Mouse (Mus musculus): ENCODE measurements at regions not wholly inside any gene's neighbourhood (a gene's known extent, or its start where the extent isn't known, plus 50 kb on each side); places are given as distances from the start of the nearest gene placed in this dataset.

DNA sequence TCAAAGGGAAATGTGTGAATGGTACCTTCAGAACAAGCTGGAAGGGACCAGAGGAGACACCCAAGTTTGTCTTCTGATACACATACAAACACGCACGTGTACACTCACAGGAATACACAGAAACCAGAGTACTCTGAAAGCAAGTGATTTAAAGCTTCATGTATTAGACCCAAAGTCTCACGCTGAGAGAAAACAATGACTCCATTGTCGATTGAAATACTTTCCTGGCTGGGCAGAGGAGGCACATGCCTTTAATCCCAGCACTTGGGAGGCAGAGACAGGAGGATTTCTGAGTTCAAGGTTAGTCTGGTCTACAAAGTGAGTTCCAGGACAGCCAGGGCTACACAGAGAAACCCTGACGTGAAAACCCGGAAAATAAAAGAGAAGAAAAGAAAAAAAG lies 203.5 kb upstream of the Gadl1 start:
- Histone ChIP-seq H3K4me2 (no peak overlapping the region), H3K9me3 (ENCODE audit: control insufficient read depth, low read length) (no peaks in the 10 kb centered on the region), H3K27ac (ENCODE audit: low read depth, low read length) (no peak overlapping the region), H3K4me3 (ENCODE audit: low read depth, low read length) (no peak overlapping the region), H3K4me1 (ENCODE audit: control insufficient read depth, insufficient read depth, low read length) (peaks cover 4% of the 10 kb centered on the region; the same call in 1 of the 2 replicates), H3K9ac (ENCODE audit: low read length) (no peak overlapping the region), H3K36me3 (ENCODE audit: control insufficient read depth, insufficient read depth, low read length) (no peaks in the 10 kb centered on the region), H3K27me3 (ENCODE audit: control insufficient read depth, insufficient read depth, low read length) (no peaks in the 10 kb centered on the region)
- DNase-seq (ENCODE audit: low spot score, missing footprints) (no peak), ATAC-seq (ENCODE audit: low FRiP score) (no peak)
- 81% methylated on average over 6 of the region's 6 CpGs for WGBS

DNA sequence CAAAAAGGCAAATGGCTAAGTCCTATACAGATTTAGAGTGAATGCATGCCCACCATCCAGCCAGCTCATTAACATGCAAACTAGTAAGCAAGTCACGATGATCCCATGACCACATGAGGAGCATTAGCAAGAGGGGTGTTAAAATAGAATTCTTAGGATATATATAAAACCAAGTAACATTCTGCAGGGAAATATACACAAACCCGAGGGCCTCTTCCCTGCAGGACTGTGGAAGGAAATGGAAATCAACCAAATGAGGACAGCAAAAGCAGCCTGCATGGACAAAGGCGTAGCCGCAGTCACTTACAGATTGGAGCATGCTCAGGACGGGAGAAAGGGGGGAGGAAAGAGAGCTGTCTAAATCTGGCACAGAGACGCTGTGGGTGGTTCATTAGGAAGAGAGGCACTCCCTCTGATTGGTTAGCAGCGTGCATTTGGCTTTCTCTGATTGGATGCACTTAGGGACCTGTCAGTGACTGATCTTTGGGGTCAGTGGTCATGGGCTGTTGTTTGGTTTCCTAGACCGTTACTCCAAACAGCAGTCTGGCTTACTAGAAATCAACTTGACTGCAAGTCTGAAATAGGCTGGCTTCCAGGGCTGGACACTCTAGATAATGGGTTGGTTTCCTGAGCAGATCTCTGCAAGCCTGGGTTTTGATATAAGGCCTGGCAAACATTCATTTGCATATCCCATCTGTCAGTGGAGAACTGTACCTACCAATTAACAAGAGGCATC lies 200.9 kb upstream of the Gadl1 start:
- ATAC-seq (ENCODE audit: low FRiP score) (peak; percentile 88), DNase-seq (ENCODE audit: low spot score, missing footprints) (peak; percentile 88)
- H3K9ac ChIP-seq (ENCODE audit: low read length) = no peak overlapping the region
- H3K4me3 ChIP-seq (ENCODE audit: low read depth, low read length) = no peak overlapping the region
- H3K9me3 ChIP-seq (ENCODE audit: control insufficient read depth, low read length) = no peaks in the 10 kb centered on the region
- no peaks in the 10 kb centered on the region for H3K27me3 ChIP-seq (ENCODE audit: control insufficient read depth, insufficient read depth, low read length)
- peak overlapping the region; percentile 25; the same call in 1 of the 2 replicates for H3K27ac ChIP-seq (ENCODE audit: low read depth, low read length)
- peaks cover 4% of the 10 kb centered on the region; the same call in 1 of the 2 replicates for H3K4me1 ChIP-seq (ENCODE audit: control insufficient read depth, insufficient read depth, low read length)
- H3K36me3 ChIP-seq (ENCODE audit: control insufficient read depth, insufficient read depth, low read length) = no peaks in the 10 kb centered on the region
- H3K4me2 ChIP-seq = no peak overlapping the region
- WGBS = 37% methylated on average over 8 of the region's 8 CpGs

DNA sequence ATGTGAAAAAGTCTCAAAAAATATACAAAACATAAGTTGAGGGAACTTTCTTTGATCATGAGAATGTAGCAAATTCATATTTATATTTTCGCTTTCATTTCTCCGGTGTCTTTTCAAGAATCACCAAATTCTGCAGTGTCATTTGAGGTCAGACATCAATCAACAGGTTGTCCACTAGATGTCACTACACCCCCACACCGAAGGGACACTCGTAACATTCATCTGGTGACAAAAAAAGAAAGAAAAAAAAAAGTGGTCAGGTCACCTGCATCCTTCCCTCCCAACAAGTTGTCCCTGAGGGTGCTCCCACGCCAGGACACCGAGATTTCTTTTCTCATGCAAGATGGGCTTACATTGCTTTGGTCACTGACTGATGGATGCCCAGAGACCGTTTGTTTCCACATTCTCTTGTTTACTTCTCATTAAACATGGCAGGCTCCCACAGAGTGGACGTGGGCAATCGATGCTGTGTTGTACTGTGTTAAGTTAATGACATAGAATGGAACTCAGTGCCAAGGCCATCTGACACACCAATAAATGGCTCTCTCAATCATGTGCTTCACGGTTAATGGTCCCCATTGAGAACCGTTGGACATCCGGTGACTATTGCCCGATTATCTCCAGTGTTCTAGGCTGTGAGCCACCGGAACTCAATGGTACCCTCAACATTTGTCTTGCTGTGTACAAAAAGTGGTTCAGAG lies 199.1 kb upstream of the Gadl1 start:
- Histone ChIP-seq H3K27ac (ENCODE audit: low read depth, low read length) (no peak overlapping the region), H3K4me1 (ENCODE audit: control insufficient read depth, insufficient read depth, low read length) (peaks cover 4% of the 10 kb centered on the region; the same call in 1 of the 2 replicates), H3K4me2 (no peak overlapping the region), H3K27me3 (ENCODE audit: control insufficient read depth, insufficient read depth, low read length) (no peaks in the 10 kb centered on the region), H3K9me3 (ENCODE audit: control insufficient read depth, low read length) (no peaks in the 10 kb centered on the region), H3K9ac (ENCODE audit: low read length) (no peak overlapping the region), H3K4me3 (ENCODE audit: low read depth, low read length) (no peak overlapping the region), H3K36me3 (ENCODE audit: control insufficient read depth, insufficient read depth, low read length) (no peaks in the 10 kb centered on the region)
- peak; percentile 86 for DNase-seq (ENCODE audit: low spot score, missing footprints)
- WGBS = 84% methylated on average over 14 of the region's 14 CpGs
- no peak for ATAC-seq (ENCODE audit: low FRiP score)

DNA sequence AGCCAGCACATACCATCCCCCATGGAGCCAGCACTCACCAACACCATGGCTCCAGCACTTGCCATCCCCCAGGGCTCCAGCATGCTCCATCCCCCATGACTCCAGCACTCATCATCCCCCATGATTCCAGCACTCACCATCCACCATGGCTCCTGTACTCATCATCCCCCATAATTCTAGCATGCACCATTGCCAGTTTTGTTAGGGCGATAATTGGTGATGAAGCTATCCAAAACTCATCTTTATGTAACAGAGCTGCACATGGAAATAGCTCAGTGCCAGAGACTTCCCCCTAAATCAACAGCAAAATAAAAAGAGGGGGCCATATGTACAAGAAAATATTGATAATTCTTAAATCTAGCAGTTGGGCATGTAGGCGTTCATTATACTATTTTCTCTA lies 188.9 kb upstream of the Gadl1 start:
- no peaks in the 10 kb centered on the region for H3K4me1 ChIP-seq (ENCODE audit: control insufficient read depth, insufficient read depth, low read length)
- 93% methylated on average over 2 of the region's 2 CpGs for WGBS
- H3K4me3 ChIP-seq (ENCODE audit: low read depth, low read length) = no peak overlapping the region
- DNase-seq (ENCODE audit: low spot score, missing footprints) (no peak), ATAC-seq (ENCODE audit: low FRiP score) (no peak)
- no peak overlapping the region for H3K9ac ChIP-seq (ENCODE audit: low read length)
- H3K27ac ChIP-seq (ENCODE audit: low read depth, low read length) = no peak overlapping the region
- H3K27me3 ChIP-seq (ENCODE audit: control insufficient read depth, insufficient read depth, low read length) = no peaks in the 10 kb centered on the region
- no peak overlapping the region for H3K4me2 ChIP-seq
- peaks cover 3% of the 10 kb centered on the region; the same call in 1 of the 2 replicates for H3K9me3 ChIP-seq (ENCODE audit: control insufficient read depth, low read length)
- no peaks in the 10 kb centered on the region for H3K36me3 ChIP-seq (ENCODE audit: control insufficient read depth, insufficient read depth, low read length)

DNA sequence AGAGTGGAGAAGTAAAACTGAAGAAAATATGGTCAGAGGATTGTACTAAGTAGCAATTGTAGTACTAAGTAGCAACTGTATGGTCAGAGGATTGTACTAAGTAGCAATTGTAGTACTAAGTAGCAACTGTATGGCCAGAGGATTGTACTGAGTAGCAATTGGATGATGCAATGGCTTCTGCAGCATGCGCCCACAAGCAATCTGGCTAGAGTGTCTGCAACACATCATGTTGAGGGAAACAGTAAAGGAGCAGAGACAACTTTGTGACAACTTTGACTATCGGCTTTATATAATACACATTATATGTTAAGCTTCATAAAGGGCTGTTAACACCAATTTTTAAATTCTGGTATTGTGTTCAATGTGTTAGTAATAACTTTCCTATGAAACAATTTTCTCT lies 188.4 kb upstream of the Gadl1 start:
- no peak for DNase-seq (ENCODE audit: low spot score, missing footprints)
- Histone ChIP-seq H3K9ac (ENCODE audit: low read length) (no peak overlapping the region), H3K9me3 (ENCODE audit: control insufficient read depth, low read length) (peaks cover 4% of the 10 kb centered on the region; the same call in 1 of the 2 replicates), H3K4me3 (ENCODE audit: low read depth, low read length) (no peak overlapping the region), H3K36me3 (ENCODE audit: control insufficient read depth, insufficient read depth, low read length) (no peaks in the 10 kb centered on the region), H3K27me3 (ENCODE audit: control insufficient read depth, insufficient read depth, low read length) (no peaks in the 10 kb centered on the region), H3K27ac (ENCODE audit: low read depth, low read length) (no peak overlapping the region), H3K4me2 (no peak overlapping the region), H3K4me1 (ENCODE audit: control insufficient read depth, insufficient read depth, low read length) (no peaks in the 10 kb centered on the region)
- WGBS = 98% methylated on average over 2 of the region's 2 CpGs
- ATAC-seq (ENCODE audit: low FRiP score) = no peak

DNA sequence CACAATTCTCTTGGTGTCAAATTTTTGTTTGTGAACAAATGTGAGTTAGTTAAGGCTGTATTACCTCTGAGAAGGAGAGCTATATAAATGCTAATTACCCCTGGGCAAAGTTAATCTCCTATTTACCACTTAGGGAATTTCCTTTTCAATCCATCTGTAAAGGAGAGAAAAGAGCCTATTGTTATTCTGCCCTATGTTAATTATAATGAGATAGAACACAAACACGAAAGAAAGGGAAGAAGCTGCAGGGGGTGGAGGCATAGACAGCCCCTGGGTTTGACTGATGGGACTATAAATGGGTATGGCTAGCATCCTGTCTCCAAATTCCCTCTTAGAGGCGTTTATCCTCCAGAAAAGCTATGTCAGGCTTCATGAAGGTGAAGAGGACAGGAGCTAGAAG lies 185.2 kb upstream of the Gadl1 start:
- ATAC-seq (ENCODE audit: low FRiP score) (no peak), DNase-seq (ENCODE audit: low spot score, missing footprints) (no peak)
- H3K9me3 ChIP-seq (ENCODE audit: control insufficient read depth, low read length) = peaks cover 4% of the 10 kb centered on the region; the same call in 1 of the 2 replicates
- no peak overlapping the region for H3K27ac ChIP-seq (ENCODE audit: low read depth, low read length)
- no peaks in the 10 kb centered on the region for H3K36me3 ChIP-seq (ENCODE audit: control insufficient read depth, insufficient read depth, low read length)
- H3K27me3 ChIP-seq (ENCODE audit: control insufficient read depth, insufficient read depth, low read length) = no peaks in the 10 kb centered on the region
- WGBS = 6% methylated on average over 2 of the region's 2 CpGs
- H3K4me2 ChIP-seq = no peak overlapping the region
- no peak overlapping the region for H3K9ac ChIP-seq (ENCODE audit: low read length)
- no peak overlapping the region for H3K4me3 ChIP-seq (ENCODE audit: low read depth, low read length)
- H3K4me1 ChIP-seq (ENCODE audit: control insufficient read depth, insufficient read depth, low read length) = no peaks in the 10 kb centered on the region

DNA sequence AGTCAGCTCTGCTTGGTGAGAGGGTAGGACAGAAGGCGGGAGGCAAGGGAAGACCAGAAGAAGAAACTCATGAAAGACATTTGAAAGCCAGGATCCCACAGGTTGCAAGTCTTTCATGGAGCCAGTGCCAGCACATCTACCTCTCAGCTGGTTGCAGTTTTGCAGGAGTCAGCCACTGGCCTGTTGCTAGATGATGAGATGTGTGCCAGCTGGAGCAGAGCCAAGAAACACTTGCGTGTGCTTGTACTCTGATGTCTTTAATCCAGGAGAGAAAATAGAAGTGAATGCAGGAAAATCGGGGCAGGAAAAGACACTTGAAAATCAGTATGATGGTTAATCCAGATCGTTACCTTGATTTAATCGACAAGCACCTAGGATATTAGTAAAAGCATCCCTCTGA lies 181.9 kb upstream of the Gadl1 start:
- no peak for ATAC-seq (ENCODE audit: low FRiP score)
- WGBS = 90% methylated on average over 5 of the region's 5 CpGs
- DNase-seq (ENCODE audit: low spot score, missing footprints) = no peak
- H3K27ac ChIP-seq (ENCODE audit: low read depth, low read length) = no peak overlapping the region
- peaks cover 4% of the 10 kb centered on the region; the same call in 1 of the 2 replicates for H3K9me3 ChIP-seq (ENCODE audit: control insufficient read depth, low read length)
- H3K9ac ChIP-seq (ENCODE audit: low read length) = no peak overlapping the region
- no peak overlapping the region for H3K4me3 ChIP-seq (ENCODE audit: low read depth, low read length)
- no peaks in the 10 kb centered on the region for H3K4me1 ChIP-seq (ENCODE audit: control insufficient read depth, insufficient read depth, low read length)
- no peak overlapping the region for H3K4me2 ChIP-seq
- no peaks in the 10 kb centered on the region for H3K36me3 ChIP-seq (ENCODE audit: control insufficient read depth, insufficient read depth, low read length)
- no peaks in the 10 kb centered on the region for H3K27me3 ChIP-seq (ENCODE audit: control insufficient read depth, insufficient read depth, low read length)

DNA sequence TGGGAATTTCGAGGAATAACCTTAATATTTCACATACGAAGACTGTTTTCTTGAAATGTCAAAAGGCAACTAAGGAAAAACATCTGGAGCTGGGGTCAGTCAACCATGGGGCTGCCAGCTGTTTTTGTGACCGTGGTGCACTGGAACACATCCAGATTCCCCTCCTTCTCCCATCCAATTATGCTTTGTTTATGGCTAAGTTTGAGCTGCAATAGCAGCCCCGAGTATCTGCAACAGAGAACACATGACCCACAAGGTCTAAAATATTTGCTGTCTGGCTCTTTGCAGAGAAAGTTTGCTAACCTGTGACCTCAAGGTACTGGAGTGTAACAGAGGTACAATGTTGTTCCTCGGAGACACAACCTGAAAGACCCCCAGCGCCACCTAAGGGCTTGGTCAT lies 177.7 kb upstream of the Gadl1 start:
- Histone ChIP-seq H3K9ac (ENCODE audit: low read length) (no peak overlapping the region), H3K4me1 (ENCODE audit: control insufficient read depth, insufficient read depth, low read length) (no peaks in the 10 kb centered on the region), H3K36me3 (ENCODE audit: control insufficient read depth, insufficient read depth, low read length) (no peaks in the 10 kb centered on the region), H3K4me3 (ENCODE audit: low read depth, low read length) (no peak overlapping the region), H3K27me3 (ENCODE audit: control insufficient read depth, insufficient read depth, low read length) (no peaks in the 10 kb centered on the region), H3K4me2 (no peak overlapping the region), H3K9me3 (ENCODE audit: control insufficient read depth, low read length) (no peaks in the 10 kb centered on the region), H3K27ac (ENCODE audit: low read depth, low read length) (no peak overlapping the region)
- ATAC-seq (ENCODE audit: low FRiP score) = no peak
- 66% methylated on average over 6 of the region's 6 CpGs for WGBS
- DNase-seq (ENCODE audit: low spot score, missing footprints) = no peak

DNA sequence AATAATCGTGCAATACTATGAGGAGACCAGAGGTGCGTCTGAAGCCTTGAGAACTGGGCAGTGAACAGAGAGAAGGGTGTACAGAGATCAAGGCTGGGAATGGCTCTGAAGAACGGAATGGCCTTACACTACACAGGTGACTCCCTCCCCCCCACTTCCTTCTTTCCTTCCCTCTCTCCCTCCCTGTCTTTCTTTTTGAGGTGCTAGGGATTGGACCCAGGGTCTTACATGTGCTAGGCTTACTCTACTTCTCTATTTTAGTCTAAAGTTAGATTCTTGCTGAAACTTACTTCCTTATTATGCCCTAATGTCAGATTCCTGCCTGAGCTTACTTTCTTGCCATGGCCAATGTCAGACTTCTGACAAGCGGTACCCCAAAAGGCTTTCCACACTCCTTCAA lies 176.2 kb upstream of the Gadl1 start:
- Histone ChIP-seq H3K4me3 (ENCODE audit: low read depth, low read length) (no peak overlapping the region), H3K4me1 (ENCODE audit: control insufficient read depth, insufficient read depth, low read length) (no peaks in the 10 kb centered on the region), H3K27me3 (ENCODE audit: control insufficient read depth, insufficient read depth, low read length) (no peaks in the 10 kb centered on the region), H3K27ac (ENCODE audit: low read depth, low read length) (no peak overlapping the region), H3K36me3 (ENCODE audit: control insufficient read depth, insufficient read depth, low read length) (no peaks in the 10 kb centered on the region), H3K4me2 (no peak overlapping the region), H3K9me3 (ENCODE audit: control insufficient read depth, low read length) (no peaks in the 10 kb centered on the region), H3K9ac (ENCODE audit: low read length) (no peak overlapping the region)
- 90% methylated on average over 4 of the region's 4 CpGs for WGBS
- DNase-seq (ENCODE audit: low spot score, missing footprints) = no peak
- ATAC-seq (ENCODE audit: low FRiP score) = no peak

All from midbrain, embryonic 11.5 days (tissue).